Mouse (Mus musculus) myocyte (in vitro differentiated cells): Measurements from ENCODE around the gene Bst1. TPM values are rescaled to one million over a fixed set of nuclear protein-coding genes. Genes with fewer than 3 reads are reported as not detected.

Experiments
- H3K27me3 ChIP-seq: one replicate; pipeline ENCODE4 v1.6.1; 2011; ENCODE audit not compliant: control insufficient read depth, insufficient read depth, insufficient read length
- H3K36me3 ChIP-seq: one replicate; pipeline ENCODE4 v1.6.1; 2011; ENCODE audit not compliant: control insufficient read depth, insufficient read depth
- H3K4me2 ChIP-seq: one replicate; pipeline ENCODE4 v1.6.1; 2011; ENCODE audit warnings: low read depth, control low read depth
- H3K4me3 ChIP-seq: one replicate; pipeline ENCODE4 v1.5.1; 2011; ENCODE audit warnings: mild to moderate bottlenecking, control low read depth, moderate library complexity
- H3K79me2 ChIP-seq: one replicate; pipeline ENCODE4 v1.6.1; 2011; ENCODE audit not compliant: control insufficient read depth, insufficient read depth
- H3ac ChIP-seq: one replicate; pipeline ENCODE4 v1.6.1; 2011; ENCODE audit not compliant: control insufficient read depth, insufficient read length
- CEBPB ChIP-seq: IDR thresholded peaks from 2 replicates; pipeline ENCODE4 v1.6.1; 2011; ENCODE audit warnings: mild to moderate bottlenecking, moderate library complexity; ENCODE audit not compliant: poor library complexity, insufficient read depth, severe bottlenecking
- E2F4 ChIP-seq: IDR thresholded peaks from one replicate; pipeline ENCODE4 v1.6.1; 2011; ENCODE audit warnings: mild to moderate bottlenecking, control low read depth, moderate library complexity; ENCODE audit not compliant: insufficient read depth
- MAX ChIP-seq: IDR thresholded peaks from one replicate; pipeline ENCODE4 v1.6.1; 2011; ENCODE audit warnings: low read depth, mild to moderate bottlenecking, control low read depth
- MYOD1 ChIP-seq, 3 experiments: IDR thresholded peaks; one replicate each; pipeline ENCODE4 v1.6.1; 2011; ENCODE audit warnings: control low read depth in 2 of 3, low read depth in 2 of 3, mild to moderate bottlenecking in 2 of 3, moderate library complexity in 1 of 3; ENCODE audit not compliant: insufficient read length in 2 of 3, control insufficient read depth in 1 of 3
- MYOG ChIP-seq, 3 experiments: IDR thresholded peaks; one replicate each; pipeline ENCODE4 v1.6.1; 2011; ENCODE audit warnings: control low read depth in 2 of 3, low read depth in 2 of 3, mild to moderate bottlenecking in 2 of 3; ENCODE audit not compliant: insufficient read length in 2 of 3, control insufficient read depth in 1 of 3, insufficient read depth in 1 of 3
- POLR2A ChIP-seq: IDR thresholded peaks from one replicate; pipeline ENCODE4 v1.6.1; 2011; ENCODE audit warnings: low read depth, mild to moderate bottlenecking, control low read depth, moderate library complexity; ENCODE audit not compliant: insufficient read length
- POLR2AphosphoS2 ChIP-seq: IDR thresholded peaks from one replicate; pipeline ENCODE4 v1.6.1; 2011; ENCODE audit warnings: low read depth, control low read depth; ENCODE audit not compliant: insufficient read length
- REST ChIP-seq: IDR thresholded peaks from one replicate; pipeline ENCODE4 v1.6.1; 2011; ENCODE audit warnings: mild to moderate bottlenecking, control low read depth, moderate library complexity; ENCODE audit not compliant: insufficient read depth, insufficient read length
- SRF ChIP-seq: IDR thresholded peaks from one replicate; pipeline ENCODE4 v1.6.1; 2011; ENCODE audit warnings: low read depth; ENCODE audit not compliant: control insufficient read depth, insufficient read length
- TCF12 ChIP-seq: IDR thresholded peaks from one replicate; pipeline ENCODE4 v1.6.1; 2011; ENCODE audit warnings: mild to moderate bottlenecking, control low read depth; ENCODE audit not compliant: poor library complexity, insufficient read depth, severe bottlenecking
- TCF3 ChIP-seq: IDR thresholded peaks from one replicate; pipeline ENCODE4 v1.6.1; 2011; ENCODE audit warnings: low read depth, control low read depth; ENCODE audit not compliant: insufficient read length
- USF1 ChIP-seq: IDR thresholded peaks from one replicate; pipeline ENCODE4 v1.6.1; 2011; ENCODE audit warnings: low read depth, mild to moderate bottlenecking, control low read depth, moderate library complexity
- polyA plus RNA-seq: library from polyadenylated mRNA; unstranded; fragments of >200 nt; fragmentation: generic; extraction: Trizol; gene quantifications from one replicate; pipeline ENCODE4 v1.2.1, GENCODE M21; 2012; ENCODE audit warnings: missing spikeins

Bst1 gene
- polyA plus RNA-seq, 1 experiment: not detected

DNA sequence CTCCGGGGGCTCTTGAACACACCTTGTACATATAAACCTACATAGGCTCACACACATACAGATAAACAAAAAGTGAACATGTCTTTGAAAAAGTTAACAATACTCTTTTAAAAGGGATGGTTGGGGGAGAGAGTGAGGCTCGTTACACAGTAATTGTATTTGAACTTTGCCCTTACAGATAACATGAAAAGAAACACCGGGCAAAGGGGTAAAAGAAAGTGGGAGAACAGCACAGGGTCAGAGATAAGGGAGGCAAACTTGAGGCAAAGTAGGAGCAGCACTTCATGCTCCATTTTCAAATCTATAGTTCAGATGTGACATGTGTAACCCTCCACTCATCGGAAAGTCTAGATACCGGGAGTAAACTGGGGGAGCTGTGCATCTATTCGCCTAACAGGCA is 45.0 kb downstream of the Bst1 start:
- H3ac ChIP-seq: no peak overlapping the region
- no peak overlapping the region for H3K4me3 ChIP-seq
- H3K79me2 ChIP-seq: no peaks in the 10 kb centered on the region
- no peak overlapping the region for H3K4me2 ChIP-seq
- TF ChIP-seq POLR2AphosphoS2: no peak
- no peak for TF ChIP-seq USF1
- TF ChIP-seq MYOG (IDR thresholded peaks at IDR 0.05; ENCODE audit: control insufficient read depth in 1 of 3, insufficient read depth in 1 of 3, insufficient read length in 2 of 3, low read depth in 2 of 3): no peak
- no peak for TF ChIP-seq MAX
- TF ChIP-seq MYOD1 (IDR thresholded peaks at IDR 0.05; ENCODE audit: control insufficient read depth in 1 of 3, insufficient read length in 2 of 3, low read depth in 2 of 3): no peak
- no peak for TF ChIP-seq SRF
- TF ChIP-seq CEBPB: no peak
- no peak for TF ChIP-seq E2F4
- TF ChIP-seq TCF3: no peak
- no peak for TF ChIP-seq POLR2A
- TF ChIP-seq REST: no peak
- no peak for TF ChIP-seq TCF12
- H3K27me3 ChIP-seq: peaks cover 7% of the 10 kb centered on the region
- no peaks in the 10 kb centered on the region for H3K36me3 ChIP-seq

DNA sequence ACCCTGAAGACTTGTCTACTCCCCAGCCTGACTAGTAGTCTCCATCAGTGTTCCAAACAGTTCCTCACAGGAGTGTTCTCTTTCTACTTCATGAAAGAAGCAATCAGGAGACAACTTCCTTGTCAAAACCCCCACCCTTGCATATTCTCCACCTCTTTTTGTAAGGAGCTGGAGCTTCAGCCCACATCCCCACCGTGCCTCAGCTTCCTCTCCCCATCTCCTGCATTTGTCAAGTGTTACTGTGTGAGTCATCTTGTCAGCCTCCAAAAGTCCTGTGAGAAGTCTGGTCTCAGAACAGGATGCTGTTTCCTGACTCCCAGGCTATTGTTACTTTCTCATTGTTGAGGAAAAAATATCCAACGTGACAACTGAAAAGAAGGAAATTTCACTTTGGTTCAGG is 46.6 kb downstream of the Bst1 start:
- Histone ChIP-seq H3K27me3 (no peaks in the 10 kb centered on the region), H3K36me3 (no peaks in the 10 kb centered on the region), H3ac (no peak overlapping the region), H3K4me3 (no peak overlapping the region), H3K4me2 (no peak overlapping the region), H3K79me2 (no peaks in the 10 kb centered on the region)
- TF ChIP-seq REST (no peak), TCF12 (no peak), POLR2A (no peak), USF1 (no peak), E2F4 (no peak), MYOG (IDR thresholded peaks at IDR 0.05; ENCODE audit: control insufficient read depth in 1 of 3, insufficient read depth in 1 of 3, insufficient read length in 2 of 3, low read depth in 2 of 3) (no peak), CEBPB (no peak), POLR2AphosphoS2 (no peak), SRF (no peak), MAX (no peak), TCF3 (no peak), MYOD1 (IDR thresholded peaks at IDR 0.05; ENCODE audit: control insufficient read depth in 1 of 3, insufficient read length in 2 of 3, low read depth in 2 of 3) (no peak)

- Histone ChIP-seq H3K4me3 (no peak within 1 kb of the TSS), H3K79me2 (no peaks in the 10 kb centered on the region), H3K27me3 (no peaks in the 10 kb centered on the region), H3K36me3 (no peaks in the 10 kb centered on the region), H3K4me2 (peak within 1 kb of the TSS; percentile 72), H3ac (no peak within 1 kb of the TSS)
- TF ChIP-seq USF1 (no peak), TCF3 (no peak), MAX (no peak), MYOG (IDR thresholded peaks at IDR 0.05; ENCODE audit: control insufficient read depth in 1 of 3, insufficient read depth in 1 of 3, insufficient read length in 2 of 3, low read depth in 2 of 3) (no peak)
Observed at GRCm38 (mm10) chr5:43868253-43868652, 49.6 kb downstream of the Bst1 start, which contains the start of gene Cd38. Gene Cd38, plus strand, starts transcription at chr5:43868553.

DNA sequence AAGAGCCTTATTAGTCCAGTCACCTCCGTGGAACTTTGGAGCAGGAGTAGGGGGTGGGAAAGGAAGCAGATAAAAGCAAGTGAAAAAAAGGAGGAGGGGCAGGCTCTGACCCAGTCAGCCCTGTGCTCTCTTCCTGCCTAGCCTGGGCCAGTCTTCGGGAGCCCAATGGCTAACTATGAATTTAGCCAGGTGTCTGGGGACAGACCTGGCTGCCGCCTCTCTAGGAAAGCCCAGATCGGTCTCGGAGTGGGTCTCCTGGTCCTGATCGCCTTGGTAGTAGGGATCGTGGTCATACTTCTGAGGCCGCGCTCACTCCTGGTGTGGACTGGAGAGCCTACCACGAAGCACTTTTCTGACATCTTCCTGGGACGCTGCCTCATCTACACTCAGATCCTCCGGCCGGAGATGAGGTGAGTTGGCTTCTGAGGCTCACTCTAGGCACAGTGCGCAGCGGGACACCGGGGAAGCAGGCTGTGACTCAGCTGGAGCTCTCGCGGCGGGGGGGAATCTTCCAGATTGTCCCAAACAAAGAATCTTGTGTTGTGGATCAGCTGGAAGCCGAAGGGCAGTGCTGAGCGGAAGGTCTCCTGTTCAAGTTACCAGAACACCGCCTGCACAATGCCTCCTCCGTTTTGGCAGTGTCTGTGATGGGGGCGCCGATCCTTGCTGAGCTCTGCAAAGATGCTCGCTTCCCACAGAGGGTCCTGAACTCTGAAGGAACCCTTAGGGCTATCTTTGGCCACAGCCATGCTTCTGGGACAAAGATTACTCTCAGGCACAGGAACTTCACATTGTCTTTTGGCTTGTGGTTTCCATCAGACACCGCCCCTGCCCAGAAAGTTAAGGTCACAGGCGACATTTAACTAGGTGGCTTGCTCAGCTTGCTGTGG is 50.3 kb downstream of the Bst1 start:
- Histone ChIP-seq H3K27me3 (no peaks in the 10 kb centered on the region), H3K4me3 (no peak overlapping the region), H3ac (no peak overlapping the region), H3K36me3 (no peaks in the 10 kb centered on the region), H3K79me2 (no peaks in the 10 kb centered on the region), H3K4me2 (peak overlapping the region; percentile 72)
- TF ChIP-seq SRF: no peak
- no peak for TF ChIP-seq USF1
- TF ChIP-seq TCF12: no peak
- TF ChIP-seq POLR2AphosphoS2: no peak
- TF ChIP-seq POLR2A: no peak
- no peak for TF ChIP-seq TCF3
- no peak for TF ChIP-seq REST
- no peak for TF ChIP-seq E2F4
- TF ChIP-seq CEBPB: no peak
- no peak for TF ChIP-seq MAX
- no peak for TF ChIP-seq MYOD1 (IDR thresholded peaks at IDR 0.05; ENCODE audit: control insufficient read depth in 1 of 3, insufficient read length in 2 of 3, low read depth in 2 of 3)
- no peak for TF ChIP-seq MYOG (IDR thresholded peaks at IDR 0.05; ENCODE audit: control insufficient read depth in 1 of 3, insufficient read depth in 1 of 3, insufficient read length in 2 of 3, low read depth in 2 of 3)

DNA sequence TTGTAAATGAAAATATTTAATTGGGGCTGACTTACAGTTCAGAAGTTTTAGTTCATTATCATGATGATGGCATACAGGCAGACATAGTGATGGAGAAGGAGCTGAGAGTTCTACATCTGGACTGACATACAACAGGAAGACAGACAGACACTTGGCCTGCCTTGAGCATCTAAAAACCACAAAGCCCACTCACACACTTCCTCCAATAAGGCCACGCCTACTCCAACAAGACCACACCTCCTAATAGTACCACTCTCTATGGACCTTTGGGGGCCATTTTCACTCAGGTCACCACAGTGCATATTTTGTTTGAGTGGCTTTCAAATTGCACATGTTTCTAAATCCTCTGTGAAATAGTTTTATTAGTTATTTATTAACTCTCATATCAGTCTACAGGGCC is 53.2 kb downstream of the Bst1 start:
- H3K27me3 ChIP-seq: peaks cover 3% of the 10 kb centered on the region
- no peak for TF ChIP-seq POLR2AphosphoS2
- no peak for TF ChIP-seq CEBPB
- TF ChIP-seq REST: no peak
- no peak for TF ChIP-seq TCF12
- no peak for TF ChIP-seq USF1
- no peak for TF ChIP-seq MAX
- TF ChIP-seq MYOG (IDR thresholded peaks at IDR 0.05; ENCODE audit: control insufficient read depth in 1 of 3, insufficient read depth in 1 of 3, insufficient read length in 2 of 3, low read depth in 2 of 3): no peak
- no peak for TF ChIP-seq POLR2A
- no peak for TF ChIP-seq E2F4
- no peak for TF ChIP-seq SRF
- no peak for TF ChIP-seq MYOD1 (IDR thresholded peaks at IDR 0.05; ENCODE audit: control insufficient read depth in 1 of 3, insufficient read length in 2 of 3, low read depth in 2 of 3)

More for the DNA sequence above, 53.2 kb downstream of the Bst1 start:
- Histone ChIP-seq H3K36me3 (no peaks in the 10 kb centered on the region), H3K4me2 (no peak overlapping the region), H3K4me3 (no peak overlapping the region), H3ac (no peak overlapping the region), H3K79me2 (no peaks in the 10 kb centered on the region)
